Mouse (Mus musculus) lung, adult 2 months (tissue): ENCODE data around the gene Rora. TPM values are rescaled to one million over a fixed set of nuclear protein-coding genes. Genes with fewer than 3 reads are reported as not detected.

Experiments used
- DNase-seq: peaks from one replicate; pipeline ENCODE4 v3.0.0; 2022
- H3K4me1 ChIP-seq: fragments of 200-500 bp; 2 replicates; pipeline ENCODE4 v1.6.1; 2011; ENCODE audit warnings: low read length; ENCODE audit not compliant: control insufficient read depth, insufficient read depth
- H3K4me3 ChIP-seq: fragments of 200-500 bp; replicated peaks from 2 replicates; pipeline ENCODE3; 2011; ENCODE audit warnings: low read depth, mild to moderate bottlenecking, control low read depth, low read length; ENCODE audit errors: extremely low read depth
- CTCF ChIP-seq: fragments of 200-500 bp; IDR thresholded peaks from 2 replicates; pipeline ENCODE4 v1.5.1; 2011; ENCODE audit warnings: mild to moderate bottlenecking, low read length, control low read depth; ENCODE audit not compliant: insufficient read depth
- POLR2A ChIP-seq: fragments of 200-500 bp; IDR thresholded peaks from 2 replicates; pipeline ENCODE4 v1.6.1; 2011; ENCODE audit warnings: low read depth, mild to moderate bottlenecking, control low read depth, low read length, borderline replicate concordance; ENCODE audit errors: extremely low read depth
- WGBS: fragments of 180-500 bp; shearing (Covaris S2); methylation state at CpG from one replicate; pipeline ENCODE4 v1.1.7; 2018; 5-methylcytosine and 5-hydroxymethylcytosine counted together
- polyA plus RNA-seq: library from polyadenylated mRNA; depleted of rRNA; stranded (reverse); fragments of >200 nt; gene quantifications from 2 replicates; pipeline ENCODE4 v1.2.3, GENCODE M21; 2012

The Rora gene
- polyA plus RNA-seq, 1 experiment = 17.8 TPM

DNA sequence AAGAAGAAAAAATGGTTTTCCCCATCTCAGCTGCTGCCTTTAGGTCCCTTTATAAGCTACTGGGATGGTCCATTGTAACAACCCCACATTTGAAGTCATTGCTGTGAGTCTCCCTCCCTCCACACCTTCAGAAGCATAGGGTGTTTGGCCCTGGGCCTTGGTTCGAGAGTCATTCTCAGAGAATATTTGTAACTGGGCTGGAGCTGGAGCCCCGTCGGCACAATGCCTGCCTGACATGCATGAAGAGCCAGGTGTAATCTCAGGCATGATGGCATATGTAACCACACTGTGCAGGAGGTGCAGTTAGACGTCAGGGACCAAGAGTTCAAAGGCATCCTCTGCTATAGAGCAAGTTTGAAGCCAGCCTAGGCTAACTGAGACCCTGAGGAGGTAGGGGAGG, 680.1 kb downstream of the Rora start:
- Histone ChIP-seq H3K4me1 (0 out of 2 replicates have a peak, but pooled peaks cover 2% of the 10 kb centered on the region), H3K4me3 (no peak overlapping the region)
- WGBS = 70% methylated on average over 4 of the region's 4 CpGs
- DNase-seq = no peak
- TF ChIP-seq CTCF = no peak
- TF ChIP-seq POLR2A = no peak

GRCm38 (mm10) chr9:69334106-69334505, 680.5 kb downstream of the Rora start:
- no peak overlapping the region for H3K4me3 ChIP-seq
- 48% methylated on average over 8 of the region's 8 CpGs for WGBS
- 0 out of 2 replicates have a peak, but pooled peaks cover 2% of the 10 kb centered on the region for H3K4me1 ChIP-seq
- DNase-seq = no peak
- TF ChIP-seq CTCF (no peak), POLR2A (no peak)

GRCm38 (mm10) chr9:69336063-69336462, 682.5 kb downstream of the Rora start:
- H3K4me3 ChIP-seq = no peak overlapping the region
- DNase-seq = no peak
- WGBS = 88% methylated on average over 6 of the region's 6 CpGs
- TF ChIP-seq POLR2A = no peak
- TF ChIP-seq CTCF = no peak
- H3K4me1 ChIP-seq = 0 out of 2 replicates have a peak, but pooled peaks cover 2% of the 10 kb centered on the region

- Histone ChIP-seq H3K4me3 (no peak overlapping the region), H3K4me1 (no peaks in the 10 kb centered on the region)
- no peak for TF ChIP-seq POLR2A
- no peak for TF ChIP-seq CTCF
- no peak for DNase-seq
- WGBS = 58% methylated on average over 7 of the region's 7 CpGs
These were observed 685.6 kb downstream of the Rora start for GRCm38 (mm10) chr9:69339199-69339598.

DNA sequence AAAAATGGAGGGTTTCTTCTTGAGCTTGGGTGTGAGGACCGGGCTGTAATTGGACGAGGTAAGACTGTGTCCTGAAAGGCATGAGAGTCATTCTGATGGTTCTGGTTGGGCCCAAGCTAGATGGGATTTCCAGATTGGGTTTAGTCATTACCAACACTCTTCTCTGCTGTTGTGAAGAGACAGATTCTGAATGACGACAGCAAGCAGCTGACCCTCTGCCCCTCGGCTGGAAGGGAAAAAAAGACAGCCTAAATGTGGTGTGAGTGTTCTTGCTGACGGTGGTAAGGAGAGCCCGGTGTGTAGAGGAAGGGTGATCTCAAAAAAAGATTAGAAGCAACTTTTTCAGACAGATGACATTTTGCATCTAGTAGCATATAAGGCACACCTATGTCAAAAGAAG, 686.2 kb downstream of the Rora start:
- 72% methylated on average over 6 of the region's 6 CpGs for WGBS
- Histone ChIP-seq H3K4me1 (no peaks in the 10 kb centered on the region), H3K4me3 (no peak overlapping the region)
- TF ChIP-seq CTCF (no peak), POLR2A (no peak)
- no peak for DNase-seq

DNA sequence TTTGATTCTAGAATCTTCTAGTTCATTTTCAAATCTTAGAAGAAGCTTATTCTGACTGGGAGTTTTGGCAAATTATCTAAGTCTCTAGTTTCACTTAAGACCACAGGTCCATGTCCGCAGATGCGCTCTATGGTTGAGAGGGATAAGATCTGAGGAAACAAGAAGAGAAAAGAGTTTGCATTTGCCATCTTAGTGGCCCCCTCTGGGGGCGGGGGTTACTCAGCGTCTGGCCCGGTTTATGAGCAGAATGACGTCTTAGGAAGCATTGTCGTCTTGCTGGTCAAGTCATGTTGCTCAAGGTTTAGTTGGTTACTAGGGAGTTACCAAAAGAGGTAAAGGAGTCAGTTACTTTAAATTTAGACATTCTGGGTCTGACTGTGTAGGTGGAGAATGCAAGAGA, 686.8 kb downstream of the Rora start:
- no peaks in the 10 kb centered on the region for H3K4me1 ChIP-seq

DNA sequence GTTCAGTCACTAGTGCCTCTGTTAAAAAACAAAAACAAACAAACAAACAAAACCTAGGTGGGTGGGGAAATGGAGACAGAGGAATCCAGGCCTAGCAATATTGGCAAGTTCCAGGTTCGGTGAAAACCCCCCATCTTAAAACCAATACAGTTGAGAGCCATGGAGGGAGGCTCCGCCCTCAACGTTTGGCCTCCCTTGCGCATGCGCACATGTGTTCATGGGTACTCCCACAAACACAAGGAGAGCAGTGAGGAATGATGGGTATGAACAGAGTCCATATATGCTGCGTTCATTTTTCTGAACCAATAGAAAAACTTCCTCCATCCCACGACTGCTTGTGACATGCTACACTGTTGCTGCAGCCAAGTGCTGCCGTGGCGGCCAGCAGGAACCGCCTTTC, 690.3 kb downstream of the Rora start:
- Histone ChIP-seq H3K4me1 (no peaks in the 10 kb centered on the region), H3K4me3 (no peak overlapping the region)
- no peak for TF ChIP-seq POLR2A
- TF ChIP-seq CTCF = no peak
- WGBS = 88% methylated on average over 10 of the region's 10 CpGs
- no peak for DNase-seq

More for the DNA sequence above, 686.8 kb downstream of the Rora start:
- 87% methylated on average over 7 of the region's 7 CpGs for WGBS
- TF ChIP-seq POLR2A = no peak
- no peak for TF ChIP-seq CTCF
- DNase-seq = no peak
- no peak overlapping the region for H3K4me3 ChIP-seq

DNA sequence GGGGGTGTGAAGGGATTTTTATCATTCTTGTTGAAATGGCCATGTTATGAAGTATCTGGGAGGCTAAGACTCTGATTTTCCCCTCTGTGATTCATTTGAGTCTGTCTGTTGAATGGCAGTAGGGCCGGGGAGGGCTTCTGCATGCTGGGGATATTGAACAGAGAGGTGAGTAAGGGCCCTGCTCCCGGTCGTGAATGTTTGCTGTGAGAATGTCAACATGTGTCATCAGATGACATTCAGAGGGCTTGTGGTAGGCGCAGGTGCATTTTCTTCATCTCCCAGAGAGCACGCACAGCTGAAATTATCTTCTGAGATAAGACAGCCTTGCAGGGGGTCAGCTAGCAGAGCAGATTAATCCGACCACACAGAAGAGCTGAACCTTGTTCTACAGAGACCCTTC, 692.0 kb downstream of the Rora start:
- TF ChIP-seq POLR2A (no peak), CTCF (no peak)
- no peak for DNase-seq
- Histone ChIP-seq H3K4me1 (no peaks in the 10 kb centered on the region), H3K4me3 (no peak overlapping the region)
- 69% methylated on average over 6 of the region's 6 CpGs for WGBS

- H3K4me3 ChIP-seq = no peak overlapping the region
- WGBS = 90% methylated on average over 6 of the region's 6 CpGs
- no peak for DNase-seq
- TF ChIP-seq POLR2A = no peak
- no peak for TF ChIP-seq CTCF
- no peaks in the 10 kb centered on the region for H3K4me1 ChIP-seq
These were observed 694.2 kb downstream of the Rora start for GRCm38 (mm10) chr9:69347796-69348195.

- Histone ChIP-seq H3K4me1 (no peaks in the 10 kb centered on the region), H3K4me3 (no peak overlapping the region)
- TF ChIP-seq CTCF = no peak
- TF ChIP-seq POLR2A = no peak
- WGBS = 73% methylated on average over 2 of the region's 2 CpGs
- DNase-seq = no peak
These were observed 696.0 kb downstream of the Rora start for GRCm38 (mm10) chr9:69349537-69349936.
